Mouse (Mus musculus): ENCODE results near the gene Gm10334.
"Not testable (repeated sequence)": the region's sequence is repeated elsewhere in the genome, so short reads cannot be mapped to it uniquely, and the experiment has no call there.

Gm10334 gene

GRCm38 (mm10) chr6:41446045-41446444, at the start of gene Gm10334:
Gm10334 (minus strand) TSS chr6:41446145.
- DNase-seq (ENCODE audit: low spot score), result not testable (repeated sequence)

- DNase-seq (ENCODE audit: low spot score), result not testable (repeated sequence)
Measured at GRCm38 (mm10) chr6:41458632-41459031, 12.7 kb upstream of the Gm10334 start, which contains the start of gene Prss1. Prss1 (plus strand) TSS chr6:41458932.

- DNase-seq (ENCODE audit: low spot score), result not testable (repeated sequence)
Measured at GRCm38 (mm10) chr6:41442261-41442660, 3.7 kb downstream of the Gm10334 start.
